Mouse (Mus musculus): ENCODE data around the gene Serpina1c. TPM values are rescaled to one million over a fixed set of nuclear protein-coding genes. Genes with fewer than 3 reads are reported as not detected.
"Not testable (repeated sequence)": the region's sequence is repeated elsewhere in the genome, so short reads cannot be mapped to it uniquely, and the experiment has no call there.

Gene Serpina1c
- polyA plus RNA-seq (2015; fragmentation: Nextera tagmentation; extraction: Ambion mirVana): 0.18 and 0.20 TPM in 2 replicates

GRCm38 (mm10) chr12:103904837-103905340 is at the start of gene Serpina1c:
Gene Serpina1c, minus strand, starts transcription at chr12:103904887.
- H3K36me3 ChIP-seq (ENCODE audit: insufficient read depth, low read length); H3K9ac ChIP-seq (replicated peaks; ENCODE audit: low read depth); H3K27ac ChIP-seq (ENCODE audit: low read length); H3K4me2 ChIP-seq (replicated peaks; ENCODE audit: low read depth, low read length); DNase-seq (ENCODE audit: low spot score); H3K27me3 ChIP-seq (replicated peaks; ENCODE audit: insufficient read depth, low read length); H3K9me3 ChIP-seq (ENCODE audit: low read length); H3K4me1 ChIP-seq (ENCODE audit: insufficient read depth, low read depth, low read length); ATAC-seq; H3K4me3 ChIP-seq (ENCODE audit: low read depth, low read length): not testable (repeated sequence)
- 69% methylated on average over 3 of the region's 4 CpGs for WGBS

DNA sequence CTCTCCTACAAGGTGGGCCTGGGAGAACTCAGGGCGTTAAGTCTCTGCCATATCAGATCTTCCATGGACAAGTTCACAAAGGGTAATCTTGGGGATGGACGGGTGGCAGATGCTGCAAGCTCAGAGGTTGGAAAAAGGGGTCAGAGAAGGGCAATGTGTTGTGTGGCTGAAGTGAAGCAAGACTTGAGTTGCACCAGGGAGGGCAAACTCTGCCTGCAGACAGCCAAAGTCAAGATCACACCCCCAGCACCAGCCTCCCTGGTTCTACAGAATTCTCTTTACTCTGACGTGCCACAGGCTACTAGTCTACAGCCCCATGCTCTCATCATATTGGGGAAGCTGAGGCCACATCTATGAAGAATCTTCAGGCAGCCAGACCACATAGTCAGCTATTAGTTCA is 48.3 kb upstream of the Serpina1c start:
- WGBS: 87% methylated on average over 3 of the region's 3 CpGs
- not testable (repeated sequence) for H3K4me1 ChIP-seq (ENCODE audit: insufficient read depth, low read depth, low read length); H3K4me2 ChIP-seq (replicated peaks; ENCODE audit: low read depth, low read length); H3K9ac ChIP-seq (replicated peaks; ENCODE audit: low read depth); H3K9me3 ChIP-seq (ENCODE audit: low read length); H3K27ac ChIP-seq (ENCODE audit: low read length); DNase-seq (ENCODE audit: low spot score); H3K36me3 ChIP-seq (ENCODE audit: insufficient read depth, low read length); ATAC-seq; H3K27me3 ChIP-seq (replicated peaks; ENCODE audit: insufficient read depth, low read length); H3K4me3 ChIP-seq (ENCODE audit: low read depth, low read length)

DNA sequence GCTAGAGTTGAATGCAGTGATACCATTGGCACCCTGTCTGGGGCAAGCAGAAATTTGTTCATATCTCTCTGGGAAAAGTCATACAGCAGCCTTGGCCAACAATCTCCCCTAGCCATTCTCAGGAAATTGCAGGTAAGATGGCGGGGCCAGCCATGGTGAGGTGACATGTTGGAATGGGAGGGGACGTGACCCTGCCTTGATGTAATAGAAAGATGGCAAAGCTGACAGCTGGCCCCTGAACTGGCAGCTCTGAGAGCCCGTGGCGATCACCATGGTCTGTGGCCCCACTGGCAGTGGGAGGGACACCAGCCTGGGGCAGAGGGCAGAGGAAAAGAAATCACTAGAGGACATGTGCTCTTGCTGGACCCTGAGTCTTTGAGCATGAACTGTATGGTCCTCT is 41.6 kb upstream of the Serpina1c start:
- Histone ChIP-seq H3K4me3 (ENCODE audit: low read depth, low read length) (no peak overlapping the region), H3K9ac (replicated peaks; ENCODE audit: low read depth) (no peak overlapping the region), H3K36me3 (ENCODE audit: insufficient read depth, low read length) (no peaks in the 10 kb centered on the region), H3K27ac (ENCODE audit: low read length) (no peak overlapping the region), H3K9me3 (ENCODE audit: low read length) (no peaks in the 10 kb centered on the region), H3K4me1 (ENCODE audit: insufficient read depth, low read depth, low read length) (no peaks in the 10 kb centered on the region), H3K4me2 (replicated peaks; ENCODE audit: low read depth, low read length) (no peak overlapping the region), H3K27me3 (replicated peaks; ENCODE audit: insufficient read depth, low read length) (no peaks in the 10 kb centered on the region)
- WGBS: 78% methylated on average over 4 of the region's 4 CpGs
- DNase-seq (ENCODE audit: low spot score) (no peak), ATAC-seq (no peak)
- TF ChIP-seq EP300 (IDR thresholded peaks at IDR 0.05) (no peak), CTCF (IDR thresholded peaks at IDR 0.05) (no peak)

GRCm38 (mm10) chr12:103909181-103909580 is 4.5 kb upstream of the Serpina1c start:
- not testable (repeated sequence) for H3K4me2 ChIP-seq (replicated peaks; ENCODE audit: low read depth, low read length); H3K4me3 ChIP-seq (ENCODE audit: low read depth, low read length); DNase-seq (ENCODE audit: low spot score); H3K4me1 ChIP-seq (ENCODE audit: insufficient read depth, low read depth, low read length); H3K9ac ChIP-seq (replicated peaks; ENCODE audit: low read depth); H3K27me3 ChIP-seq (replicated peaks; ENCODE audit: insufficient read depth, low read length); H3K36me3 ChIP-seq (ENCODE audit: insufficient read depth, low read length); H3K9me3 ChIP-seq (ENCODE audit: low read length); H3K27ac ChIP-seq (ENCODE audit: low read length); ATAC-seq
- WGBS: 93% methylated on average over 11 of the region's 16 CpGs

- not testable (repeated sequence) for H3K4me2 ChIP-seq (replicated peaks; ENCODE audit: low read depth, low read length); H3K4me3 ChIP-seq (ENCODE audit: low read depth, low read length); H3K4me1 ChIP-seq (ENCODE audit: insufficient read depth, low read depth, low read length); H3K36me3 ChIP-seq (ENCODE audit: insufficient read depth, low read length); H3K9ac ChIP-seq (replicated peaks; ENCODE audit: low read depth); H3K27me3 ChIP-seq (replicated peaks; ENCODE audit: insufficient read depth, low read length); H3K9me3 ChIP-seq (ENCODE audit: low read length); ATAC-seq; H3K27ac ChIP-seq (ENCODE audit: low read length); DNase-seq (ENCODE audit: low spot score)
- WGBS: 35% methylated on average over 1 of the region's 1 CpGs
Measured at GRCm38 (mm10) chr12:103907746-103908145, 3.1 kb upstream of the Serpina1c start.

- not testable (repeated sequence) for ATAC-seq; H3K9ac ChIP-seq (replicated peaks; ENCODE audit: low read depth); H3K36me3 ChIP-seq (ENCODE audit: insufficient read depth, low read length); H3K9me3 ChIP-seq (ENCODE audit: low read length); H3K4me1 ChIP-seq (ENCODE audit: insufficient read depth, low read depth, low read length); DNase-seq (ENCODE audit: low spot score); H3K4me3 ChIP-seq (ENCODE audit: low read depth, low read length); H3K27me3 ChIP-seq (replicated peaks; ENCODE audit: insufficient read depth, low read length); H3K27ac ChIP-seq (ENCODE audit: low read length); H3K4me2 ChIP-seq (replicated peaks; ENCODE audit: low read depth, low read length)
- WGBS: 87% methylated on average over 3 of the region's 3 CpGs
Measured at GRCm38 (mm10) chr12:103901929-103902328, 2.8 kb downstream of the Serpina1c start.

- not testable (repeated sequence) for H3K9me3 ChIP-seq (ENCODE audit: low read length); H3K4me3 ChIP-seq (ENCODE audit: low read depth, low read length)
Measured at GRCm38 (mm10) chr12:103866873-103867272, 37.8 kb downstream of the Serpina1c start.

DNA sequence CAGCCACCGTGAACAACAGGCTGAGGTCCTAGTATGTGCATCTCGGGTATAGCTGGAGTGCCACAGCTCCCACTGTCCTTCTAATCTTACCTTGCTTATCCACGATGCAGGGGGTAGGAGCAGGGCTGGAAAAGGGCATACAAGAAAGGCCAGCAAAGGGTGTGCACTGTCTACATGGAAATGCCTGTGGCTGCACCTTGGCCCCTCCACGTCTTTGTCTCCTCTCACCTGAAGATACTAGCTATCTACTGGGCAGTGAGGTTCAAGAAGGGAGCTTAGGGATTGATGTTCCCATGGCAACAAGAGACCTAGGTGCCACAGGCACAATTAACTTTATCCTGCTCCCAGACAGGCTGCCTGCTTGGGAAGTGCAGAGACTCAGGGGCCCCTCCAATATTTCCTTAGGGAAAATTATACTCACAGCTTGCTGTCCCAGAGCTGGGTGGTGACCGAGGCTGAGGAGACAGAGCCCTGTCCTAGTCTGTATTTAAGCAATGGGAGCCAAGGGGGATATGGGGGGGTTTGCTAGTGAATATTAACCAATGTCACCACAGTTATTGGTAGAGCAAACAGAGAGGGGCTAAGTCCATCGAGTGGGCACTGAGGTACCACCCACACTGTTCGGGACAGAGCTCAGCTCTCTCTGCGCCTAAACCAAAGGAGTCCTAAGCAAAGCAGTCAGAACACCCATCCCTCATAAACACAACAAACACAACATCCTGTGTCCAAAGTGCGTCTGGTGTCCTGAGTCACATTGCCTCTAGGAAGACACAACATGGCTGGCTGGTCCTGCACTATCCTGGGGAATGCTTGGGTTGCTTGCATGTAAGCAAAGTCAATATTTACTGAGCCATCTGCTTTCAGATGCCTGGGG is 41.3 kb downstream of the Serpina1c start, which contains the start of gene Serpina1a:
TSS of gene Serpina1a (minus strand) at position 462 of the 874 bp plus-strand sequence.
- H3K36me3 ChIP-seq (ENCODE audit: insufficient read depth, low read length); H3K9me3 ChIP-seq (ENCODE audit: low read length); H3K4me2 ChIP-seq (replicated peaks; ENCODE audit: low read depth, low read length); DNase-seq (ENCODE audit: low spot score); H3K4me1 ChIP-seq (ENCODE audit: insufficient read depth, low read depth, low read length); H3K27me3 ChIP-seq (replicated peaks; ENCODE audit: insufficient read depth, low read length); H3K9ac ChIP-seq (replicated peaks; ENCODE audit: low read depth); ATAC-seq; H3K4me3 ChIP-seq (ENCODE audit: low read depth, low read length); H3K27ac ChIP-seq (ENCODE audit: low read length): not testable (repeated sequence)
- 58% methylated on average over 9 of the region's 9 CpGs for WGBS

More at GRCm38 (mm10) chr12:103866873-103867272, 37.8 kb downstream of the Serpina1c start:
- WGBS: 59% methylated on average over 1 of the region's 1 CpGs
- ATAC-seq; DNase-seq (ENCODE audit: low spot score); H3K9ac ChIP-seq (replicated peaks; ENCODE audit: low read depth); H3K36me3 ChIP-seq (ENCODE audit: insufficient read depth, low read length); H3K27ac ChIP-seq (ENCODE audit: low read length); H3K4me1 ChIP-seq (ENCODE audit: insufficient read depth, low read depth, low read length); H3K4me2 ChIP-seq (replicated peaks; ENCODE audit: low read depth, low read length); H3K27me3 ChIP-seq (replicated peaks; ENCODE audit: insufficient read depth, low read length): not testable (repeated sequence)

All from lung, postnatal 0 days (tissue).